Mouse (Mus musculus) liver, embryonic 16.5 days (tissue): ENCODE results near the gene Mgll. TPM values are rescaled to one million over a fixed set of nuclear protein-coding genes. Genes with fewer than 3 reads are reported as not detected.

ENCODE experiments used
- ATAC-seq: fragments of 200-750 bp; cut with Nextera tagmentation; 2 replicates; pipeline ENCODE4 v1.8.0; 2017; ENCODE audit warnings: low read depth, mild to moderate bottlenecking, moderate number of reproducible peaks, moderate library complexity
- H3K27ac ChIP-seq: fragments of 300-500 bp; sonication (generic); 2 replicates; pipeline ENCODE4 v1.5.1; 2014; ENCODE audit warnings: mild to moderate bottlenecking, low read length
- H3K27me3 ChIP-seq: fragments of 300-500 bp; sonication (generic); 2 replicates; pipeline ENCODE4 v1.6.1; 2014; ENCODE audit warnings: low read depth, low read length, mixed read lengths; ENCODE audit not compliant: control insufficient read depth, insufficient read depth
- H3K36me3 ChIP-seq: fragments of 300-500 bp; sonication (generic); 2 replicates; pipeline ENCODE4 v1.6.1; 2014; ENCODE audit warnings: mild to moderate bottlenecking; ENCODE audit not compliant: control insufficient read depth, insufficient read depth
- H3K4me1 ChIP-seq: fragments of 300-500 bp; sonication (generic); 2 replicates; pipeline ENCODE4 v1.6.1; 2014; ENCODE audit warnings: low read depth, low read length, mixed read lengths; ENCODE audit not compliant: control insufficient read depth
- H3K4me2 ChIP-seq: fragments of 300-500 bp; sonication (generic); 2 replicates; pipeline ENCODE4 v1.6.1; 2014; ENCODE audit warnings: low read depth, low read length, mixed read lengths
- H3K4me3 ChIP-seq: fragments of 300-500 bp; sonication (generic); 2 replicates; pipeline ENCODE4 v1.5.1; 2014; ENCODE audit warnings: low read depth, mild to moderate bottlenecking, low read length
- H3K9ac ChIP-seq: fragments of 300-500 bp; sonication (generic); 2 replicates; pipeline ENCODE4 v1.6.1; 2014; ENCODE audit warnings: low read depth, low read length
- H3K9me3 ChIP-seq: fragments of 300-500 bp; sonication (generic); replicated peaks from 2 replicates; pipeline ENCODE4 v1.6.1; 2016; ENCODE audit warnings: low read length; ENCODE audit not compliant: control insufficient read depth
- WGBS: fragments of 180-500 bp; shearing (Covaris S2); extraction: QIAGEN DNeasy Blood & Tissue Kit; methylation state at CpG from one replicate; pipeline ENCODE4 v1.1.7; 2014; ENCODE audit not compliant: insufficient replicate concordance; 5-methylcytosine and 5-hydroxymethylcytosine counted together
- polyA plus RNA-seq: library from polyadenylated mRNA; unstranded; fragments of >200 nt; fragmentation: Nextera tagmentation; extraction: Ambion mirVana; gene quantifications from 2 replicates; pipeline ENCODE4 v1.2.1, GENCODE M21; 2015

Gene Mgll
- polyA plus RNA-seq, 1 experiment from 2014 or later, result 62.3 TPM

DNA sequence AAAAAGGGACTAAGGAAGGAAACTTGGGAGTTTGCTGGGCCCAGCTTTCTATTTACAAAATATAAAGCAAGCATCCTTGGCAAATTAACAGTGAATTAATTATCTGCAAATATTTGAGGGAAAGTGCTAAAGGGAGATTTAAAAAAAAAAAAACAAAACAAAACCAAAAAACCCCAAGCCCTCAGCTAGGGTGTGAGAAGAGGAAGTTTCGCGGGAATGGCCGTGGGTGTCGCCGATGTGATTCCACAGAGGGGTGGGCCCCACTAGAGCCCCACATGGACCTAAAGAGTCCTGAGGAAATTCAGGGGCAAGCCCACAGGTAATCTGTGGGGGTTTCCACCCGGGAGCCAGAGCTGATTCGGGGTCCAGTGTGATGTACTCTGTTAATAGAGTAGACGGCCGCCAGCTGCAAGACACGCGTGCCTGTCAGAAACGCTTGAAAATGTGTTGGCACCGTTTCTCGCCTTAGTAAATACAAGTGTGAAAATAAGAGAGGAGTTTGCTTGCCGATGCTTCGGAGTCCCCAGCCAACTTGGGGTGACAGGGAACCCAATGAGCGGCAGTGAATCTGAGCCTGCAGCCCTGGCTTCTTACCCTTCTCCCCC lies 46.2 kb downstream of the Mgll start:
- Histone ChIP-seq H3K9ac (no peak overlapping the region), H3K4me3 (no peak overlapping the region), H3K9me3 (no peaks in the 10 kb centered on the region), H3K4me1 (peaks cover 6% of the 10 kb centered on the region), H3K4me2 (no peak overlapping the region), H3K27me3 (no peaks in the 10 kb centered on the region), H3K36me3 (peaks cover 11% of the 10 kb centered on the region), H3K27ac (no peak overlapping the region)
- ATAC-seq, result no peak
- WGBS, result 62% methylated on average over 17 of the region's 17 CpGs

DNA sequence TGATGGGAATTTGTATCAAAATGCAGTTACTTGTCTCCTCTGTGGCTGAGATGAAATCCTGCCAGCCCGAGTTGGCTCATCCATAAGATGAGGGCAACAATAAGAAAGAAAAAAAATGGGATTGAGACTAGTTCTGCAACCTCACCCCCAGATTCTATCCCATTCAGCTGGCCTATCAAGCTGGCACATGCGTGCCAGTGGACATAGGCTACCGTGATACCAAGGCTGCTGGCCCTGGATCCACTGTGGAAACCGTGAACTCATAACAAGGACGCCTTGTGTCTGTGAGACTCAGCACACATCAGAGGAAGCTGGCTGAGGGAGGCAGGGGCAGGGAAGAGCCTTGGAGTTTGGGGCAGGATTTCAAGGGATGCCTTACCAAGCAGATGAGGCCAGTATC lies 46.8 kb downstream of the Mgll start:
- peaks cover 8% of the 10 kb centered on the region for H3K36me3 ChIP-seq
- no peak overlapping the region for H3K27ac ChIP-seq
- H3K27me3 ChIP-seq, result no peaks in the 10 kb centered on the region
- H3K4me1 ChIP-seq, result peaks cover 6% of the 10 kb centered on the region
- no peak overlapping the region for H3K9ac ChIP-seq
- H3K9me3 ChIP-seq, result no peaks in the 10 kb centered on the region
- 89% methylated on average over 5 of the region's 5 CpGs for WGBS
- H3K4me3 ChIP-seq, result no peak overlapping the region
- ATAC-seq, result no peak
- no peak overlapping the region for H3K4me2 ChIP-seq

DNA sequence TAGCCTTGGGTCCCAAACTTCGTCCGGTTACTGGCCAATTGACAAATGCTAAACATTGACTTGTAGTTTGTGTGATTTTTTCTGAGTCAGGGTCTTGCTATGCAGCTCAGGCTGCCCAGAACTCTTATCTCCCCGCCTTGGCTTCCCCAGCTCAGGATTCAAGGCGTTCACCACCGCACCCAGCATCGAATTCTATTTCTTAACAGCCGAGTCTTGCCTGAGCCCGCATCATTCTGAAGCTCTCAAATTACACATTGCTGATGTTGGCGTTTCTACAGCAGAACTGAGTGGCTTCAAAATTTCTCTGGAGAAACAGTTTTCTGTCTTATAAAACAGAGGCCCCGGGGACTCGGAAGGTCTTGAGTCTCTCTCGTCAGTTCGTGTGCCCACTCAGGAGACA lies 47.8 kb downstream of the Mgll start:
- Histone ChIP-seq H3K9ac (no peak overlapping the region), H3K9me3 (no peaks in the 10 kb centered on the region), H3K36me3 (no peaks in the 10 kb centered on the region), H3K27ac (no peak overlapping the region), H3K27me3 (no peaks in the 10 kb centered on the region), H3K4me2 (no peak overlapping the region), H3K4me3 (no peak overlapping the region), H3K4me1 (peaks cover 17% of the 10 kb centered on the region)
- 82% methylated on average over 13 of the region's 13 CpGs for WGBS
- no peak for ATAC-seq

DNA sequence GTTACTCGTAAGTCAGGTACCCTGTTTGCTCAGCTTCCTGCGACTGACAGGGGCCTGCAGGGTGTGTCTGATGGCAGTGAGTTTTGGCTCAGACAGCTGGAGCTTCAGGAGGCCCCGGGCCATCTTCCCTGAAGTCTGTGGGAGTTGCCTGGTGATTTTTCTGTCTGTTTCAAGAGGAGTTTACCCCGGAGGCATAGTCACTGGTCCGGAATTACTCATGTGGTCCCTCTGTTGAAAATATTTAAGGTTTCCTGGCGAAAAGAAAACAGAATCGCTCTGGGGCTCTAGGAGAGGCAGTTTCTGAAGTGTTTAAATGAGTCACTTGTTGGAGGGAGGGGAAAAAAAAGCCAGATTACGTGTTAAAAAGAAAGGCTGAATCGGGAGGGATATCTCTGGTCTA lies 49.8 kb downstream of the Mgll start:
- H3K4me3 ChIP-seq, result no peak overlapping the region
- H3K4me1 ChIP-seq, result peaks cover 14% of the 10 kb centered on the region
- ATAC-seq, result no peak
- H3K27ac ChIP-seq, result no peak overlapping the region
- H3K9me3 ChIP-seq, result no peaks in the 10 kb centered on the region
- H3K36me3 ChIP-seq, result no peaks in the 10 kb centered on the region
- H3K27me3 ChIP-seq, result no peaks in the 10 kb centered on the region
- H3K9ac ChIP-seq, result no peak overlapping the region
- H3K4me2 ChIP-seq, result no peak overlapping the region
- 71% methylated on average over 9 of the region's 9 CpGs for WGBS

DNA sequence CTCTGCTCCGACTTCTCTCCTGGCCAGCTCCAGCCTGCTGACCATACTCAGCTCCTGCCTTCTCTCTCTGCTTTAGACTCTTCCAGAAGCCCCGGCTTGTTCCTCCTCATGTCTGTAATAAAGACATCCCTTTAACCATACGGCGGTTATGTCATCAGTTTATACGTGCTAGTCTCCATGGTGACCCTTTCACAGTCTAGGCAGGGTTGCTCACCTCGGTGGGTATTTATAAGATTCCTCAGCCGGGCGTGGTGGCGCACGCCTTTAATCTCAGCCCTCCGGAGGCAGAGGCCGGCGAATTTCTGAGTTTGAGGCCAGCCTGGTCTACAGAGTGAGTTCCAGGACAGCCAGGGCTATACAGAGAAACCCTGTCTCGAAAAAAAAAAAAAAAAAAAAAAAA lies 51.1 kb downstream of the Mgll start:
- H3K27ac ChIP-seq, result no peak overlapping the region
- H3K4me1 ChIP-seq, result peaks cover 16% of the 10 kb centered on the region
- no peak for ATAC-seq
- WGBS, result 71% methylated on average over 13 of the region's 14 CpGs
- H3K4me3 ChIP-seq, result no peak overlapping the region
- H3K36me3 ChIP-seq, result no peaks in the 10 kb centered on the region
- H3K27me3 ChIP-seq, result no peaks in the 10 kb centered on the region
- no peak overlapping the region for H3K9ac ChIP-seq
- H3K4me2 ChIP-seq, result no peak overlapping the region
- H3K9me3 ChIP-seq, result no peaks in the 10 kb centered on the region

DNA sequence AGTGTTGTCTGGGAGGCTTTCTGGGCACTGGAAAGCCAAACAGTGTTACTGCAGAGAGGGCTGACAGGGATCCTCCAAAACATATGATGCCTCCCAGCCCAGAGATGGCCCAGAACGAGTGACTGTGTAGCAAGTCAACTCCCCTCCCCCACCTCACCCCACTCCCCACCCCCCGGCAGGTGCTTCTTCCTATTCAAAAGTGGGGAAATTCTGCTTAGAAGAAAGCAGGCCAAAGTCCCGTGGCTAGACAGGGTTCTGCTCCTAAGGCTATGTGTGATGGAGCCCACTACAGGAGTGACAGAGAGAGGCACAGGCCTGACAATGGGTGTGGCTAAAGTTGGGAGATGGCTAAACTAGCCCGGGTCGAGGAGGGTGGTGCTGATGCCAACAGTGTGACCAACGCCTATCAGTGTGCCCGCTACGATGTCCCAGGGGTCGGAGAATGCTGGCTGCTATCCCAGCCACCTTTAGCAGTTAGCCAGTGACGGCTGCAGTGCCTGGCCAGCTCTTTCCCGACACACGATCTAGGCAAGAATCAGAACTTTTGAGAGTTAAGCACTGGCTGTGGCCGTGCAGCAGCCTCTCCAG lies 52.2 kb downstream of the Mgll start:
- H3K9ac ChIP-seq, result no peak overlapping the region; the same call in 1 of the 2 replicates
- 69% methylated on average over 13 of the region's 13 CpGs for WGBS
- H3K36me3 ChIP-seq, result no peaks in the 10 kb centered on the region
- peak; percentile 39; the same call in 1 of the 2 replicates for ATAC-seq
- H3K27me3 ChIP-seq, result no peaks in the 10 kb centered on the region
- no peaks in the 10 kb centered on the region for H3K9me3 ChIP-seq
- peaks cover 21% of the 10 kb centered on the region for H3K4me1 ChIP-seq
- H3K4me2 ChIP-seq, result no peak overlapping the region
- H3K27ac ChIP-seq, result 0 out of 2 replicates have a peak overlapping the region, but pooled peaks have one; percentile 12
- H3K4me3 ChIP-seq, result no peak overlapping the region

DNA sequence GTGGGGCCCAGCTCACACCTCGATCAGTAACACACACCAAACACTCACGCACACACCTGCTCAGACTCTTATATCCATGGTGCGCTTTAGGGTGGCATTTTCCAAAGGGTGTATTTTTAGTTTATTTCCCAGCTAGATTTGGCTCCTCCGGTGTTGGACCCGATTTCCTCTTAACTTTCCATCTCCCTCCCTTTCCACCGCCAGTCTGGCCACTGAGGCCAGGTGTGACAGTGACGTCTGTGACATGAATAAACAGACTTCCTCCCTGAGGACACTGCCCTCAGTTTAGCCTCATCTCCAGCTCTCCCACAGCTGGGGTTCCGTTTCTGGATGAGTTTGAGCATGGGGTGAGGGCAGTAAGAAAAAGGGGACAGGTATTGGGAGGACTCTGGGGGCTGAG lies 52.8 kb downstream of the Mgll start:
- Histone ChIP-seq H3K27ac (0 out of 2 replicates have a peak overlapping the region, but pooled peaks have one; percentile 12), H3K4me2 (no peak overlapping the region)
- whole genome bisulfite sequencing, result 76% methylated on average over 8 of the region's 8 CpGs

DNA sequence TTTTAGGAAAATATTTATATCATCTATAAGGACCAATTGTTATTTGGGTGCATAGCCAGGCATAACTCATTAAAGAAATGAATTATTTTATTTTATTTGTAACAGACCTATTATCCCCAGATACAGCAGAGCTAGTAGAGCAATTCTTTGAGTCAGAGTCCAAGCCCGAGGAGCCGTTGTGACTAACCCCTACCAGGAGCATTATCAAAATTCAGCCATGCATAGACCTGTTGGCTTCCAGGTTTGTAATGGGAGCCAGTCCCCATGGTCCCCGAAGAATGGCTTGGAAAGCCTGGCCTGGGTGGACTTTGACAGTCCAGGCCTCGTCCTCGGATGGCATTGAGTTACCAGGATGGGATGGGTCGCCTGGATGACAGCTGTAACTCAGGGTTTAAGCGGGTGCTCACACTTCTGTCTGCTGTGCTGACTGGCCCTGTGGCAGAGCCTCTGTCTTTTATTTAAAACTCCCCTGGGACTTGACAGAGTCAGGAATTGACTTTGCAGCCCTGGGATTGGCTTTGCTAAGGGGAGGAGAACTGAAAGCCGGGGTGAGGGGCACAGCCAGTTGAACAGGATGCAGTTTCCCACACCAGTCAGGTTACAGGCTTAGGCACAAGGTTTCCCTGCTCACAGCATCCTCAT lies 54.0 kb downstream of the Mgll start:
- no peaks in the 10 kb centered on the region for H3K27me3 ChIP-seq
- ATAC-seq, result no peak
- WGBS, result 75% methylated on average over 8 of the region's 8 CpGs
- H3K27ac ChIP-seq, result 0 out of 2 replicates have a peak overlapping the region, but pooled peaks have one; percentile 31
- no peaks in the 10 kb centered on the region for H3K36me3 ChIP-seq
- peaks cover 37% of the 10 kb centered on the region for H3K4me1 ChIP-seq
- no peaks in the 10 kb centered on the region for H3K9me3 ChIP-seq
- H3K4me3 ChIP-seq, result no peak overlapping the region
- no peak overlapping the region for H3K4me2 ChIP-seq
- no peak overlapping the region for H3K9ac ChIP-seq

More for the DNA sequence above, 52.8 kb downstream of the Mgll start:
- no peak overlapping the region for H3K4me3 ChIP-seq
- H3K36me3 ChIP-seq, result no peaks in the 10 kb centered on the region
- H3K9me3 ChIP-seq, result no peaks in the 10 kb centered on the region
- no peak for ATAC-seq
- no peak overlapping the region for H3K9ac ChIP-seq
- H3K4me1 ChIP-seq, result peaks cover 26% of the 10 kb centered on the region
- no peaks in the 10 kb centered on the region for H3K27me3 ChIP-seq

DNA sequence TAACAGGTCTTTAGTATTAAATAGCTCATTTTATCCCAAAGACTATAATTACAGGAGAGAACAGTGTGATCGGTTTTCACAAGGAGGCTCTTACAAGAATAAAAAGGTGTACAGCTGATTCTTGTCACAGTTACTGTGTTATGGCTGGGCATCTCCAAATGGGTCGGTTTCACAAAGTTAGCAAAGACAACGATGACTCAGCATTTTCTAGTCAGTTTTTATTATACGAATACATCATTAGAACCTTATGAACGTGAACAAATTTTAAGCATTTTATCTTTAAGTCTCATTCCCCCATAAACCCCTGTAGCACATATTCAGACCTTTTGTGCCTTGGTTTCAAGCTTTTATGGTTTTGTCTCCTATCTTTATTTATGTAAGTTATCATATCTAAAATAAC lies 55.5 kb downstream of the Mgll start:
- 54% methylated on average over 5 of the region's 5 CpGs for WGBS
- Histone ChIP-seq H3K27me3 (no peaks in the 10 kb centered on the region), H3K4me1 (peaks cover 53% of the 10 kb centered on the region)

More for the DNA sequence above, 55.5 kb downstream of the Mgll start:
- Histone ChIP-seq H3K9ac (no peak overlapping the region), H3K27ac (no peak overlapping the region), H3K4me3 (no peak overlapping the region), H3K4me2 (no peak overlapping the region), H3K36me3 (no peaks in the 10 kb centered on the region), H3K9me3 (no peaks in the 10 kb centered on the region)
- no peak for ATAC-seq
